Mouse (Mus musculus) c-Kit-positive CD71-positive TER-119-positive erythroid progenitor cells, embryonic 14.5 days (primary cell): Measurements from ENCODE around the gene Gnb5.
A peak's percentile ranks its signal among the peaks of the same experiment; 100 is the strongest.

Experiments used
- DNase-seq: peaks from one replicate; pipeline ENCODE4 v3.0.0-alpha.2; 2013; ENCODE audit warnings: low spot score

The Gnb5 gene

GRCm38 (mm10) chr9:75306126-75306898, at the start of gene Gnb5:
Gene Gnb5, plus strand, starts transcription at chr9:75306288.
- no peak for DNase-seq

DNA sequence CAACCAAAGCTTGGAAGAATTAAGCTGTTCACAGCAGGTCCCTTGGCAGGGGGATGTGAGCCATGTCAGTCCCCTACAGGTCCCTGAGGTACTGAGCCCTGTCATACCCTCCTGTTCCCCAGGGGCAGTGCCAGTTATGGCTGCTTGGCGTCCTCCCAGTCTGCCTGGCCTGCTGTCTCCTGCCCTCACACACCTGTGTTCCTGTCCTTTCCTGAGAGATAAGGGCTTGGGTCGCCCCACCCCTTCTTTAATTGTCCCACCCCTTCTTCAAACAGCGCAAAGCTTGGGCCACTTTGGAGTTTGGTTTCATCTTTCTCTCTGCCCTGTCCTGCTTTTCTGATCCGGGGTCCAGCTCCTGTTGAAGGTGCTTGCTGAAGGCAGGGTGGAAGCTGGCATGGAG, 47.3 kb upstream of the Gnb5 start:
- DNase-seq, result no peak

DNA sequence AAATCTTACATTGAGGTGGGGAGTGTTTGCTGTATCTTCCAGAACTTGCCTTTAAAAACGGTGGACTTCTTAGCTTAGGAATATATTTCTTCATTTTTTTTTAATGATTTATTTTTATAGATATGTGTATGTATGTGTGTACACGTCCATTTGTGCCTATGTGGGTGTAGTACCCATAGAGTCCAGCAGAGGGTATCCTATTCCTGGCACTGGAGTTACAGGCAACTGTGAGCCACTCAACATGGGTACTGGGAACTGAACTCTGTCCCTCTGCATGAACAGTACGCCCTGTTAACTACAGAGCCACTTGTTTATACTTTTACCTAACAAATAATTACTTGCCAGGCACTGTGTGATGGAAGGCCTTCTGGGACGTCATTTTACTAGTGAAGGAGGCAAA, 46.4 kb upstream of the Gnb5 start:
- DNase-seq, result peak; percentile 19

- no peak for DNase-seq
Measured at GRCm38 (mm10) chr9:75261332-75261872, 44.7 kb upstream of the Gnb5 start.

DNA sequence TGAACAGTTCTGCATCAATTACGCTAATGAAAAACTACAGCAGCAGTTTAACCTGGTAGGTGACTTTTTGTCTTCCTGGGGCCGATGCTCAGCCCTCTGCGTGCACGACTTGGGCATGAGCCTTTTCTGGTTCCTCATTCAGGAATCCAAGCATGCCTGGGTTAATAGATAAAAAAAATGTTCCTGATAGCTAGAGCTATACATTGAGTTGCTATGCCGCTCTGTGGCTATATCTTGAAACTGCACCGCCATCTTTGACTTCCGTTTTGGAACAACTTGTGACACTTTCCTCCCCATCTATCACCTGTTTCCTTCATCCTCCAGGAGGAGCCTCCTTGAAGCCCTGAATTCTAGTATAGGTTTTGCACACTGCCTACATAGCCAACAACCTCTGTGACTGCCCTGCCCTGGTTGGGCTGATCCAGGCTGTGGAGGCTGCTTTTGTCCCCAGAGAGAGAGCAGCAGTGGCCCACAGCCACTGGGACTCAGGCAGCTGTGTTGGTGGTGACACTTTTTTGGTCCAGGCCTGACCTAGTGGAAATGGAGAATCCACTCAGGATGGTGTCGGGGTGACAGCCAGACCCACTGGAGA, 43.8 kb upstream of the Gnb5 start:
- peak; percentile 18 for DNase-seq

DNA sequence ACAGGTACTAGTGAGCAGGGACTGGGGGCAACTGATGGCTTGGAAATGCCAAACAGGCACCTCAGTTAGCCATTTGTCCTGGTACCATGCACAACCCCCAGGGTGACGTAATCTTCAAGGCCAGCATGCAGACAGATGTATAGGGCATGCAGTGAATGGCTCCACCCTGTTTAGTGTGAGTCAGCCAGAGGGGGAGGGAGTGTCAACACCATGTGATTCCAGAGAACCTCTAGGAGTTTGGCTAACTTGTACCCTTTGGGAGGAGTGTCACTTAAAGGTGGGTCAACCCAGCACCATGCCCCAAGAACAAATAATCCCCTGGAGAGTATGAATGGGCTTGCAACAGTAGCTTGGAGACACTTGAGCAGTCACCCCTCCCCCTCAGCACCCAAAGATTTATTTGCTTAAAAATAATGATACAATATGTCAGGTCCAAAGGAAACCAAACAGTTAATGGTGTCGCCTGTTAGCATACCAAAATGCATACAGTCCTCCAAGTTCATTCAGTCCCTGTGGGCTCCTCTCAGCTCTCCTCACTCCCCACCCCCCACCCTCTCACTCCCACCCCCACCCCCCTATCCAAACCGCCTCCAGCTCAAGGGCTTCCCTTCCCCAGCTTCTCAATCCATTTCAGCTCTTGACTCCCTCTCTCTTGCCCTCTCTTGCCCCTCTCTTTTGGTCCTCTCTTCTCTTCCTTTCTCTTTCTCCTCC, 41.9 kb upstream of the Gnb5 start:
- peak; percentile 31 for DNase-seq

DNA sequence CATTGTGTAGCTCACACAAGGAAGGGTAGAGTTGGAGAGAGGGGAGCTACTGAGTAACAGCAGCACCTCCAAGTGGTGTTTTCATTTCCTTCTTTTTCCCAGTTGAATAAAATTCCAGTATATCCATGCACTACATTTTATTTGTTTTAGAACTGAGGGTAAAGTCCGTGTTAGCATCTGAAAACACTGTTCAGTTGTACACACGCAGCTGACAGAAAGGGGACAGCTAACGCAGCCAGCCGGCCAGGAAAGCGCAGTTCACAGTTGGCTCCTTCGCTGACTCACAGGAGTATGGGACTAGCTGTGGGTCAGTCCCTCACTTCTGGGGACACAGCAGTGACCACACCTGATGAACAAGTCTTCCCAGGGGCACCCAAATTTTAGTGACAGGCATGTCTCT, 38.9 kb upstream of the Gnb5 start:
- DNase-seq, result no peak

DNA sequence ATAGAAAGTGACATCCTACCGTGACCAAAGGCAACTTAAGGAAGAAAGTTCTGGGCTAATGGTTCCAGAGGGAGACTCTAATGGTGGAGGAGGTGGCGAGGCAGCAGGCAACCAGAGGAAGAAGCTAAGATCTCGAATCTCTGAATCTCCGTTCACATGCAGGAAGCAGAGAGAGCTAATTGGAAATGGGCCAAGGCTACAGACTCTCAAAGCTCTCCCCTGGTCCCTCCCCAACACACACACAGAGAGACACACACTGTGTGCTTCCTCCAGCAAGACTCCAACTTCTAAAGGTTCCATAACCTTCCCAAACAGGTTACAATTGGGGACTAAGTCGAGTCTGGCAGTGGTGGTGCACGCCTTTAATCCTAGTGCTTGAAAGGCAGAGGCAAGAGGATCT, 35.7 kb upstream of the Gnb5 start:
- DNase-seq, result no peak

DNA sequence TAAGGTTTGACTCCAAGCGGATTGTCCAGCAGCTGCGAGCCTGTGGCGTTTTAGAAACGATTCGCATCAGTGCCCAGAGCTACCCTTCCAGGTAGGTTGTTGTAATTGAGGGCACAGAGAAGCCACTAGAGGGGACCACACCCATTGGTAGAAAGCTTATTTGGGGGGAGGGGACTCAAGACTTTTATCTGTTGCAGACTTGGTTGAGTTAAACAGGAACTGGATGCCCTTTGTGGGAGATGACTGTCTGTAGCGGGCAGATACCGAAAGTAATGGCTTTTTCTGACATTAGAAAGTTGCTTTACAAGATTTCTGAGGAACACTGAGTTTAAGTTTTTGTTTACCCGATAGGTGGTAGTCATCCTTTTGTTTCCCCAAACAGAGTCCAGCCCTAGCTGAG, 34.5 kb upstream of the Gnb5 start:
- no peak for DNase-seq

- no peak for DNase-seq
Measured at GRCm38 (mm10) chr9:75273646-75274045, 32.4 kb upstream of the Gnb5 start.

- DNase-seq, result no peak
Measured at GRCm38 (mm10) chr9:75274486-75274885, 31.6 kb upstream of the Gnb5 start.

DNA sequence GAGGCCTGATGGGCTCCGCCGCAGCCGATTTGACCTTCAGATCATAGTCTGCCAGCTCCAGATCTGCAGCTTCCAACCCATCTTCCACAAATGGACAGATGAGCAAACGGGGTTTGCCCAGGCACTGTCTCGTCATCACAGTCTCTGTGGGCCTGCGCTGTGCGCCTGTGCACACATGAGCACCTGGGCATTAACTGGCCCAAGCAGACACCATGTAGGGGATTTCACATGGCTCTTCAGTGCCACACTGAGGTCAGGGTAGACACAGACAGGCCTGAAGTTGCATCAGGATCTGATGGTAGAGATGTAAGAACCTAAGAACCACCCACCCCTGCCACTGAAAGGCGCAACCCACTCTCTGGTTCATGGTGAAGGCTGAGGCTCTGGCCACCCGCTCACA, 31.0 kb upstream of the Gnb5 start:
- no peak for DNase-seq

- no peak for DNase-seq
Measured at GRCm38 (mm10) chr9:75280814-75281213, 25.3 kb upstream of the Gnb5 start.

DNA sequence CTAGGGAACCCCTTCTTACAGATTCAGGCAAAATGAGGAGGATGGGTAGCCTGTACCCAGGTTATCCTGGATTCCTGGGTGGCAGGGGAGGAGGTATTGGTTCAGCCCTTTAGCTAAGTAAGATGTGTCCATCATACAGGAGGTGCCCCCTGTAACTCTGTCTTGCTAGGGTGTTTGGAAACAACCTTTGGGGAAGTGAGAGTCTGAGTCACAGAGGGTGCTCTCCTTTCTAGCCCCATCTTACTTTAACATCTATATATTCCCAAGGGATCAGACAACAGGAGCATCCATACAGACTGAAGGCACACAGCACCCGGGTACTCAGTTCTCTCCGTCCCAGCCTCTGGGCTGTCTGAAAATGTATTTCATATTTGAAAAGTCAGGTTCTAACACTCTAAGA, 23.9 kb upstream of the Gnb5 start:
- no peak for DNase-seq

- peak; percentile 23 for DNase-seq
Measured at GRCm38 (mm10) chr9:75282830-75283229, 23.3 kb upstream of the Gnb5 start.

DNA sequence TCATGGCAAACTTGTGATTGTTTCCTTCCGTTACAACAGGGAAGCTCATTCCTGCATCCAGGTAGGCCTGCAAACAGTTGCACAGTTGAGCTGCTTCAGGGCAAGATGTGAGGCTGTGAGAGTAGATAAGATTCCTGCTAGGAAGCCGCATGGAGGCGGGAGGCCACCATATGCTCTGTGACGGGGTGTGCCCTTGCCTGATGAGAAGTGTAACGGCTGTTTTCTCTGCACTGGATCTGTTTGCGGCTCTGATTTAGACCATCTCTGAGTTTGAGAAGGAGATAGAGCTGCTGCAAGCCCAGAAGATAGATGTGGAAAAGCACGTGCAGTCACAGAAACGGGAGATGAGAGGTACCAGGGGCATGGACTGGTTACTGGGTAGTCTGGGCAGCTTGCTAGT, 22.5 kb upstream of the Gnb5 start:
- DNase-seq, result no peak

DNA sequence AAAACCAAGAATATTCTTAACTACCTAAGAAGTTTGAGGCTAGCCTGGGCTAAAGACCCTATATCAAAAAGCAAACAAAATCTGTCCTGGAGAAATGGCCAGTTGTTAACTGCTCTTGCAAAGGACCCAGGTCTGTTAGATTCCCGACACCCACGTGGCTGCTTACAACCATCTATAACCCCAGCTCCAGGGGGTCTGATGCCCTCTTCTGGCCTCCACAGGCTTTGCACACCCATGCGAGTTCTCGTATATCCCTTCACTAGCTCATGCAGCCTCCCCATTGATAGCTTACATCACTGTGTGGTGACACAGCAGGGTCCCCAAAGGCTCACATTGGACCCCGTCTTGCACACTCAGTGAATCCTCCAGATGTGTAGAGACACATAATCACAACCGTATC, 20.7 kb upstream of the Gnb5 start:
- no peak for DNase-seq

- DNase-seq, result no peak
Measured at GRCm38 (mm10) chr9:75287636-75288035, 18.5 kb upstream of the Gnb5 start.

GRCm38 (mm10) chr9:75289545-75289944, 16.5 kb upstream of the Gnb5 start:
- DNase-seq, result peak; percentile 20

- peak; percentile 35 for DNase-seq
Measured at GRCm38 (mm10) chr9:75299342-75299741, 6.7 kb upstream of the Gnb5 start.

- DNase-seq, result no peak
Measured at GRCm38 (mm10) chr9:75303033-75303432, 3.1 kb upstream of the Gnb5 start.

GRCm38 (mm10) chr9:75303701-75304261, 2.3 kb upstream of the Gnb5 start:
- no peak for DNase-seq

GRCm38 (mm10) chr9:75304286-75304685, 1.8 kb upstream of the Gnb5 start:
- DNase-seq, result no peak
